Mouse (Mus musculus): Measurements from ENCODE around the gene Muc2. TPM values are rescaled to one million over a fixed set of nuclear protein-coding genes. Genes with fewer than 3 reads are reported as not detected.

Muc2 gene
- polyA plus RNA-seq, 1 experiment from 2014 or later: 0.18 TPM

- H3K4me2 ChIP-seq (ENCODE audit: low read length): no peak within 1 kb of the TSS
These were observed 98.7 kb downstream of the Muc2 start, which contains the start of gene Muc5ac for GRCm38 (mm10) chr7:141788677-141789452. TSS of gene Muc5ac (plus strand) at chr7:141788972.

GRCm38 (mm10) chr7:141794251-141794650 is 104.1 kb downstream of the Muc2 start:
- H3K27ac ChIP-seq (ENCODE audit: low read length): no peak overlapping the region
- H3K36me3 ChIP-seq (ENCODE audit: control insufficient read depth, insufficient read depth): no peaks in the 10 kb centered on the region
- H3K4me1 ChIP-seq (replicated peaks; ENCODE audit: control insufficient read depth, insufficient read depth, low read length): no peaks in the 10 kb centered on the region
- H3K4me2 ChIP-seq (ENCODE audit: low read length): no peak overlapping the region
- H3K4me3 ChIP-seq (replicated peaks; ENCODE audit: low read length): no peak overlapping the region
- 93% methylated on average over 1 of the region's 1 CpGs for WGBS
- ATAC-seq: no peak
- H3K9me3 ChIP-seq (ENCODE audit: control insufficient read depth, low read length): no peaks in the 10 kb centered on the region
- H3K9ac ChIP-seq (replicated peaks; ENCODE audit: low read depth, low read length): no peak overlapping the region
- H3K27me3 ChIP-seq (replicated peaks; ENCODE audit: control insufficient read depth, insufficient read depth, low read length): no peaks in the 10 kb centered on the region

More at GRCm38 (mm10) chr7:141788677-141789452, 98.7 kb downstream of the Muc2 start, which contains the start of gene Muc5ac:
- Histone ChIP-seq H3K27ac (ENCODE audit: low read length) (no peak within 1 kb of the TSS), H3K27me3 (replicated peaks; ENCODE audit: control insufficient read depth, insufficient read depth, low read length) (no peaks in the 10 kb centered on the region), H3K4me1 (replicated peaks; ENCODE audit: control insufficient read depth, insufficient read depth, low read length) (no peaks in the 10 kb centered on the region), H3K4me3 (replicated peaks; ENCODE audit: low read length) (no peak within 1 kb of the TSS), H3K9me3 (ENCODE audit: control insufficient read depth, low read length) (no peaks in the 10 kb centered on the region), H3K36me3 (ENCODE audit: control insufficient read depth, insufficient read depth) (no peaks in the 10 kb centered on the region), H3K9ac (replicated peaks; ENCODE audit: low read depth, low read length) (no peak within 1 kb of the TSS)
- ATAC-seq: no peak
- 91% methylated on average over 6 of the region's 6 CpGs for WGBS

- no peak overlapping the region for H3K27ac ChIP-seq (ENCODE audit: low read length)
- H3K4me2 ChIP-seq (ENCODE audit: low read length): no peak overlapping the region
- H3K4me3 ChIP-seq (replicated peaks; ENCODE audit: low read length): no peak overlapping the region
- no peaks in the 10 kb centered on the region for H3K27me3 ChIP-seq (replicated peaks; ENCODE audit: control insufficient read depth, insufficient read depth, low read length)
- no peaks in the 10 kb centered on the region for H3K4me1 ChIP-seq (replicated peaks; ENCODE audit: control insufficient read depth, insufficient read depth, low read length)
- no peaks in the 10 kb centered on the region for H3K36me3 ChIP-seq (ENCODE audit: control insufficient read depth, insufficient read depth)
- no peak overlapping the region for H3K9ac ChIP-seq (replicated peaks; ENCODE audit: low read depth, low read length)
- no peaks in the 10 kb centered on the region for H3K9me3 ChIP-seq (ENCODE audit: control insufficient read depth, low read length)
- no peak for ATAC-seq
- WGBS: 89% methylated on average over 7 of the region's 7 CpGs
These were observed 113.1 kb downstream of the Muc2 start for GRCm38 (mm10) chr7:141803206-141803605.

Other genes with a start within 250 kb of the Muc2 start
- 7.9 and 9.9 TPM in 2 replicates for gene Pidd1, start 246.3 kb upstream of the Muc2 start, polyA plus RNA-seq (2015; fragmentation: Nextera tagmentation; extraction: Ambion mirVana)
- 684 and 749 TPM in 2 replicates for gene Rplp2, start 243.0 kb upstream of the Muc2 start, polyA plus RNA-seq (2015; fragmentation: Nextera tagmentation; extraction: Ambion mirVana)
- gene Pnpla2, start 235.1 kb upstream of the Muc2 start, polyA plus RNA-seq (2015; fragmentation: Nextera tagmentation; extraction: Ambion mirVana): 20.5 and 23.2 TPM in 2 replicates
- gene Cracr2b, start 229.2 kb upstream of the Muc2 start, polyA plus RNA-seq (2015; fragmentation: Nextera tagmentation; extraction: Ambion mirVana): 5.2 and 5.3 TPM in 2 replicates
- gene Cd151, start 222.9 kb upstream of the Muc2 start, polyA plus RNA-seq (2015; fragmentation: Nextera tagmentation; extraction: Ambion mirVana): 20.8 TPM in 2 replicates
- 60.7 and 61.9 TPM in 2 replicates for gene Polr2l, start 215.2 kb upstream of the Muc2 start, polyA plus RNA-seq (2015; fragmentation: Nextera tagmentation; extraction: Ambion mirVana)
- 29.8 and 31.8 TPM in 2 replicates for gene Tspan4, start 215.1 kb upstream of the Muc2 start, polyA plus RNA-seq (2015; fragmentation: Nextera tagmentation; extraction: Ambion mirVana)
- gene Chid1, start 150.5 kb upstream of the Muc2 start, polyA plus RNA-seq (2015; fragmentation: Nextera tagmentation; extraction: Ambion mirVana): 31.2 and 35.6 TPM in 2 replicates
- 123 TPM in 2 replicates for gene Ap2a2, start 128.2 kb upstream of the Muc2 start, polyA plus RNA-seq (2015; fragmentation: Nextera tagmentation; extraction: Ambion mirVana)
- 0.15 and 0.20 TPM in 2 replicates for gene Muc6, start 35.0 kb upstream of the Muc2 start, polyA plus RNA-seq (2015; fragmentation: Nextera tagmentation; extraction: Ambion mirVana)
- gene Muc5ac, start 98.6 kb downstream of the Muc2 start, polyA plus RNA-seq (2015; fragmentation: Nextera tagmentation; extraction: Ambion mirVana): not detected in 2 replicates
- gene Muc5b, start 148.7 kb downstream of the Muc2 start, polyA plus RNA-seq (2015; fragmentation: Nextera tagmentation; extraction: Ambion mirVana): 0.02 and 0.08 TPM in 2 replicates
- 96.0 and 101 TPM in 2 replicates for gene Tollip, start 228.2 kb downstream of the Muc2 start, polyA plus RNA-seq (2015; fragmentation: Nextera tagmentation; extraction: Ambion mirVana)